Mouse (Mus musculus) embryonic facial prominence, embryonic 14.5 days (tissue): Measurements from ENCODE around the gene Nsa2. TPM values are rescaled to one million over a fixed set of nuclear protein-coding genes. Genes with fewer than 3 reads are reported as not detected.

ENCODE experiments used
- ATAC-seq: fragments of 200-750 bp; cut with Nextera tagmentation; 2 replicates; pipeline ENCODE4 v1.8.0; 2017; ENCODE audit warnings: low read depth, moderate number of reproducible peaks, moderate TSS enrichment
- DNase-seq: peaks from one replicate; pipeline ENCODE4 v3.0.0-alpha.2; 2015; ENCODE audit warnings: low spot score
- H3K27ac ChIP-seq: fragments of 300-500 bp; sonication (generic); replicated peaks from 2 replicates; pipeline ENCODE4 v1.5.1; 2014; ENCODE audit warnings: low read depth, mild to moderate bottlenecking, low read length, moderate library complexity
- H3K27me3 ChIP-seq: fragments of 300-500 bp; sonication (generic); replicated peaks from 2 replicates; pipeline ENCODE4 v1.6.1; 2014; ENCODE audit warnings: low read length; ENCODE audit not compliant: control insufficient read depth, insufficient read depth
- H3K36me3 ChIP-seq: fragments of 300-500 bp; sonication (generic); 2 replicates; pipeline ENCODE4 v1.6.1; 2014; ENCODE audit warnings: low read length, mixed read lengths; ENCODE audit not compliant: control insufficient read depth, insufficient read depth
- H3K4me1 ChIP-seq: fragments of 300-500 bp; sonication (generic); 2 replicates; pipeline ENCODE4 v1.6.1; 2014; ENCODE audit warnings: antibody characterized with exemption, low read length; ENCODE audit not compliant: control insufficient read depth, insufficient read depth
- H3K4me2 ChIP-seq: fragments of 300-500 bp; sonication (generic); 2 replicates; pipeline ENCODE4 v1.6.1; 2014; ENCODE audit warnings: low read depth, mild to moderate bottlenecking, low read length, moderate library complexity, mixed read lengths
- H3K4me3 ChIP-seq: fragments of 300-500 bp; sonication (generic); 2 replicates; pipeline ENCODE4 v1.5.1; 2014; ENCODE audit warnings: low read depth, mild to moderate bottlenecking, low read length
- H3K9ac ChIP-seq: fragments of 300-500 bp; sonication (generic); 2 replicates; pipeline ENCODE4 v1.6.1; 2014; ENCODE audit warnings: low read depth, mild to moderate bottlenecking, low read length, moderate library complexity, mixed read lengths
- H3K9me3 ChIP-seq: fragments of 300-500 bp; sonication (generic); 2 replicates; pipeline ENCODE4 v1.6.1; 2016; ENCODE audit warnings: low read length; ENCODE audit not compliant: control insufficient read depth
- WGBS: fragments of 180-500 bp; shearing (Covaris S2); extraction: QIAGEN DNeasy Blood & Tissue Kit; methylation state at CpG from one replicate; pipeline ENCODE4 v1.1.7; 2014; 5-methylcytosine and 5-hydroxymethylcytosine counted together
- polyA plus RNA-seq: library from polyadenylated mRNA; unstranded; fragments of >200 nt; fragmentation: Nextera tagmentation; extraction: Ambion mirVana; gene quantifications from 2 replicates; pipeline ENCODE4 v1.2.1, GENCODE M21; 2014

The Nsa2 gene
- 74.3 and 77.3 TPM in 2 replicates for polyA plus RNA-seq

- ATAC-seq (peak; percentile 98), DNase-seq (peak; percentile 97)
- Histone ChIP-seq H3K4me3 (peak within 1 kb of the TSS; percentile 71), H3K9me3 (no peaks in the 10 kb centered on the region), H3K9ac (peak within 1 kb of the TSS; percentile 82), H3K27ac (peak within 1 kb of the TSS; percentile 77), H3K4me1 (peaks cover 3% of the 10 kb centered on the region; the same call in 1 of the 2 replicates), H3K4me2 (peak within 1 kb of the TSS; percentile 80), H3K27me3 (no peaks in the 10 kb centered on the region), H3K36me3 (peaks cover 27% of the 10 kb centered on the region)
- under 1% methylated on average over 54 of the region's 57 CpGs for WGBS
Measured at GRCm38 (mm10) chr13:97137466-97138400, at the start of gene Nsa2, which contains the start of gene Gfm2. TSS of gene Nsa2 (minus strand) at chr13:97137937. TSS of gene Gfm2 (plus strand) at chr13:97137937.

DNA sequence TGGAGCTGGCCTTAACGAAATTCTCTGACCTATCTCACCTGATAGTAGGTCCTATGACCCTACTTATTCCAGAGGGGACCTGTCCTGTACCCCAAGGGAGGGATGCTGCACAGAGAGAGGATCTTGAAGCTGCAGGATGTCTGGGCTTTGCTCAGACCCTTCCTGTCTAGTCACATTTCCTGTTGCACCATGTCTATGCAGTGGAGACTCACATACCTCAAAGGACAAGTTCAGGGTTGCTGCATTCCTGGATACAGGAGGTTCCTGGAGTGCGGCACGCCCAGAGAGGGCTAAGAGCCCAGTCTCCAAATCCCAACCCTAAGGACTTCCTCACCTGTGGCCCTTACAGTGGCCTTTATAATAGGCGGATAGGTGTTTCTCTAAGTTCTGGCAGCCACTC lies 48.6 kb upstream of the Nsa2 start:
- H3K4me1 ChIP-seq, result no peaks in the 10 kb centered on the region
- no peaks in the 10 kb centered on the region for H3K27me3 ChIP-seq
- H3K9ac ChIP-seq, result no peak overlapping the region
- 0 out of 2 replicates have a peak, but pooled peaks cover 8% of the 10 kb centered on the region for H3K36me3 ChIP-seq
- no peak overlapping the region for H3K4me2 ChIP-seq
- no peak for DNase-seq
- no peaks in the 10 kb centered on the region for H3K9me3 ChIP-seq
- ATAC-seq, result no peak
- H3K27ac ChIP-seq, result no peak overlapping the region
- 72% methylated on average over 4 of the region's 4 CpGs for WGBS
- H3K4me3 ChIP-seq, result no peak overlapping the region

DNA sequence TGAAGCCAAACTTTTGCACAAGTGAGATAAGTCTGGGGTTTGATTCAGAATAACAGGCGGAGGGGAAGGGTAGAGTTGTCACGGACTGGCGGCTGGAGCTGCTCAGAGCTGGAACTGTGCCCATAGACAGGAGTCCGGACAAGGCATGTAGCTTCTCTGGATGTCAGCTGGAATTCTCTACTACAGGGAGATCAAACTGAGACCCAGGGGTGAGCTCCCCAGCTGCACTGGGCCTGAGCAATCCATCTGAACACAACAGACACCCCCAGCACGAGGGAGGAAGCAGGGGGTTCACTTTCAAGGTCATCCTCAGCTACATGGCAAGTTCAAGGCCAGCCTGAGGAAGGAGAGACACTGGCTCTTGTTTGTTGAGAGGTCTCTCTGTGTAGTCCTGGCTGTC lies 46.9 kb upstream of the Nsa2 start:
- H3K4me2 ChIP-seq, result no peak overlapping the region
- H3K4me3 ChIP-seq, result no peak overlapping the region
- no peaks in the 10 kb centered on the region for H3K4me1 ChIP-seq
- ATAC-seq (no peak), DNase-seq (peak; percentile 13)
- 72% methylated on average over 5 of the region's 5 CpGs for WGBS
- H3K9me3 ChIP-seq, result no peaks in the 10 kb centered on the region
- H3K27ac ChIP-seq, result no peak overlapping the region
- H3K36me3 ChIP-seq, result peaks cover 21% of the 10 kb centered on the region
- no peak overlapping the region for H3K9ac ChIP-seq
- no peaks in the 10 kb centered on the region for H3K27me3 ChIP-seq

DNA sequence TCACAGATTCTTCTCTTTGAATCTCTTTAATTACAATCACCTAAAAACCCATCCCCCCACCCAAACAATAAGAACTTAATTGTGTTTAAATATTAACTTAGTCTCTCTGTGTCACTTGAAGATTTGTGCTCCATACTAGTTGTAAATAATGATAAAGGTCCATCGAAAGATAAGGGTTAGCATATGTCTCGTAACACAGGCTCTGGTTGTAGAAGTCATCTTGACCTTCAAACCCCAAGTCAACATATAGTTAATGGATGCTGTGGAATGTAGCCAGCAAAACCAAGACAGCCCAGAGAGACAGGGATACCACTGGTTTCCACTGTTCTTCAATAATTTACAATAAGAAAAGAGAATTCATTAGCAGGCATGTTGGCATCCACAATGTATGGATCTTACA lies 46.4 kb upstream of the Nsa2 start:
- H3K4me2 ChIP-seq, result no peak overlapping the region
- no peak for DNase-seq
- 93% methylated on average over 2 of the region's 2 CpGs for WGBS
- no peaks in the 10 kb centered on the region for H3K27me3 ChIP-seq
- no peak for ATAC-seq
- no peaks in the 10 kb centered on the region for H3K4me1 ChIP-seq
- no peak overlapping the region for H3K9ac ChIP-seq
- peaks cover 26% of the 10 kb centered on the region for H3K36me3 ChIP-seq
- H3K27ac ChIP-seq, result no peak overlapping the region
- no peak overlapping the region for H3K4me3 ChIP-seq
- H3K9me3 ChIP-seq, result no peaks in the 10 kb centered on the region

DNA sequence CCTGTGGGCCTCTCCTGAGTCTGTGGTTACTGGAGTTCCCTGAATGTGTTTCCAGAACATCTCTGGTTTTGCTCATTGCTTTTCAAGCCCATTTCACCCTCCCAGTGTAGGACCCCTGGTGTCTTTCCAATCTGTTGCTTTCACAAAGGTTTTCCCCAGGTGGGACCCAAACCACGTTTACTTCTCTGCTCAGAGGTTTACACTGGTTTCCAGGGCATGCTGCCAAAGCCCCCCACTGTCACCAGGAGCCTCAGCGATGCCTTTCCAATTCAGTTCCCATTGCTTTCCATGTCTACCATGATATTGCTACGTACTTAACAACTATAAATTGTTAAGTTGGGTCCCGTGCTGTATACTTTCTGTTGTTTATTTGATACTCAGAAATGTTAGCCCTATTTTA lies 45.1 kb upstream of the Nsa2 start:
- Histone ChIP-seq H3K36me3 (peaks cover 30% of the 10 kb centered on the region), H3K27ac (no peak overlapping the region), H3K4me1 (no peaks in the 10 kb centered on the region), H3K9ac (no peak overlapping the region), H3K27me3 (no peaks in the 10 kb centered on the region), H3K9me3 (no peaks in the 10 kb centered on the region), H3K4me3 (no peak overlapping the region), H3K4me2 (no peak overlapping the region)
- ATAC-seq, result no peak
- no peak for DNase-seq
- WGBS, result 67% methylated on average over 4 of the region's 4 CpGs

DNA sequence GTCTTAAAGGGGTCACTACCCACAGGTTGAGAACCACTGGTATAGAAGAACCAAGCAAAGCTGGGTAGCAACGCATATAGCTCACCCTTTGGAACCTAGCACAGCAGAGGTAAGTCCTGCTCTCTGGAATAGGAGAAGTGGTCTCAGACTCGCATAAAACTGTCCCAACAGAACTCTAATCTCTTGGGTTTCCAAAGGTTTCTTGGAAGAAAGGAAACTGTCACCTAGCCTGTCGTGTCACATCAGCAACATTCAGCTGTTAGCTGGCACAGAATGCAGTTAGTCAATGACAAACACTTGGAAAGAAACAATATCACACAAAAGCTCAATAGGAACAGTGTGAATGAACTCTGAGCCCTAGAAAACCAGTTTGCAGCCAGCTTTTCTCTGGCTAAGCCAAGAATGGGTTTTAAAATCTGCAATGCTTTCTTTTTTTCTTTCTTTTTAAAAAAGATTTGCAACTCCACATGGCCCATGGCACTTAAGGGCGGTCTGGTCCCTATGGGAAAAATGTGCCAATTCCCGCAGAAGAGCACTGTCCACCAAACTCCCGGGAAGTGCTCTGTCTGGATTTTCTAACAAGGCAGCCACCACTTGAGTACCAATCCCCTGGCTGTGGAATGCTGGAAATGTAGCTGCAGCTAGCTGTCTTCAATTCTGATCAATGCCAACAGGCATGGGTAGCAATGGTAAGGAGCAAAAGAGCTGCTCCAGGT lies 42.5 kb upstream of the Nsa2 start:
- no peaks in the 10 kb centered on the region for H3K4me1 ChIP-seq
- no peak overlapping the region for H3K9ac ChIP-seq
- H3K4me2 ChIP-seq, result no peak overlapping the region
- H3K36me3 ChIP-seq, result peaks cover 50% of the 10 kb centered on the region
- ATAC-seq (no peak), DNase-seq (no peak)
- H3K27ac ChIP-seq, result no peak overlapping the region
- H3K4me3 ChIP-seq, result no peak overlapping the region
- H3K9me3 ChIP-seq, result no peaks in the 10 kb centered on the region
- no peaks in the 10 kb centered on the region for H3K27me3 ChIP-seq
- 73% methylated on average over 6 of the region's 6 CpGs for WGBS

DNA sequence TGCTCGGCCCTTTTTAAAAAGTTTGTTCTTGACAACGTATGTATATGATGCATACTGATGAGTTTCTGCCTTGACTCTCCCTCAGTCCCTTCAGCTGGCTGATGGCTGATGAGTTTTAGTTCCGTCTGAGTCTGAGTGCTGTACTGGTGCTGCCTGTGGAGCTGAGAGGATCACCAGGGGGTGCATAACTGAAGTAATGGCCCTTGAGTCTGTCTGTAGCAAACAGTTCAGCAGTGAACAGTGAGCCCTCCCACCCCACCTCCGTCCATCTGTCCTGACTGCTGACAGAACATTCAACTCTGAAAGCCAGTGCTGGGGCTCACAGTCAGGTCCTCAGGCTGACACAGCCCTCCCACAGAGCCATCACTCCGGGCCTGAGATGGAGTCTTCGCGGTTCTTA lies 41.2 kb upstream of the Nsa2 start:
- no peaks in the 10 kb centered on the region for H3K9me3 ChIP-seq
- WGBS, result 76% methylated on average over 7 of the region's 7 CpGs
- H3K36me3 ChIP-seq, result peaks cover 63% of the 10 kb centered on the region
- H3K4me2 ChIP-seq, result no peak overlapping the region
- H3K27ac ChIP-seq, result no peak overlapping the region
- DNase-seq (no peak), ATAC-seq (no peak)
- no peaks in the 10 kb centered on the region for H3K27me3 ChIP-seq
- no peak overlapping the region for H3K9ac ChIP-seq
- no peak overlapping the region for H3K4me3 ChIP-seq
- no peaks in the 10 kb centered on the region for H3K4me1 ChIP-seq

DNA sequence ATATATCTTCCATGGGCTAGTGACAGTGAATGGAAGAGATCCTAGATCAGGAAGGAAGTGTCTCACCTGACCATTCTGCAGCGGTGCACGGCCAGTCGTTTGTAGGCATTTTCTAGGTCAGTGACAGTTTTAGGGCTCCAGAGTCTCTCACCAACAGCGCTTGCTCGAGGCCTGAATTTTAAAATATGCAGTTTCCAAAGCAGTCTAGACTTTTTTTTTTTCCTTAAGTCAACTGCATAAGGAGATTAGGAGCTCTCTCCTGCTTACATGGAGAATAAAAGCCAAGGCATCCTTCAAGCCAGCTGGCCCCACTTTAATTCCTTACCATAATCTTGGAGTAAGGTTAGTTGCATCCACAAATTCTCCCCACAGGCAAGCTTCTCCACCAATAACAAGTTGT lies 39.0 kb upstream of the Nsa2 start:
- no peaks in the 10 kb centered on the region for H3K27me3 ChIP-seq

More for the DNA sequence above, 39.0 kb upstream of the Nsa2 start:
- WGBS, result 89% methylated on average over 5 of the region's 5 CpGs
- H3K27ac ChIP-seq, result no peak overlapping the region
- no peak overlapping the region for H3K4me3 ChIP-seq
- H3K36me3 ChIP-seq, result peaks cover 84% of the 10 kb centered on the region
- H3K9me3 ChIP-seq, result no peaks in the 10 kb centered on the region
- no peak for DNase-seq
- H3K4me2 ChIP-seq, result no peak overlapping the region
- no peak overlapping the region for H3K9ac ChIP-seq
- H3K4me1 ChIP-seq, result no peaks in the 10 kb centered on the region
- no peak for ATAC-seq
